Mouse (Mus musculus) intestine, embryonic 16.5 days (tissue): ENCODE data around the gene Ddhd1. TPM values are rescaled to one million over a fixed set of nuclear protein-coding genes. Genes with fewer than 3 reads are reported as not detected.
A peak's percentile ranks its signal among the peaks of the same experiment; 100 is the strongest.

Experiments used
- ATAC-seq: fragments of 200-750 bp; cut with Nextera tagmentation; 2 replicates; pipeline ENCODE4 v1.8.0; 2017; ENCODE audit warnings: moderate TSS enrichment, moderate library complexity
- H3K27ac ChIP-seq: fragments of 300-500 bp; sonication (generic); 2 replicates; pipeline ENCODE4 v1.5.1; 2014; ENCODE audit warnings: mild to moderate bottlenecking, low read length
- H3K27me3 ChIP-seq: fragments of 300-500 bp; sonication (generic); replicated peaks from 2 replicates; pipeline ENCODE4 v1.6.1; 2014; ENCODE audit warnings: low read length, control low read depth, mixed read lengths; ENCODE audit not compliant: control insufficient read depth, insufficient read depth
- H3K36me3 ChIP-seq: fragments of 300-500 bp; sonication (generic); 2 replicates; pipeline ENCODE4 v1.6.1; 2014; ENCODE audit warnings: low read length, control low read depth; ENCODE audit not compliant: control insufficient read depth, insufficient read depth
- H3K4me1 ChIP-seq: fragments of 300-500 bp; sonication (generic); 2 replicates; pipeline ENCODE4 v1.6.1; 2014; ENCODE audit warnings: low read length, control low read depth, mixed read lengths; ENCODE audit not compliant: control insufficient read depth, insufficient read depth
- H3K4me2 ChIP-seq: fragments of 300-500 bp; sonication (generic); 2 replicates; pipeline ENCODE4 v1.6.1; 2014; ENCODE audit warnings: low read depth, low read length, control low read depth
- H3K4me3 ChIP-seq: fragments of 300-500 bp; sonication (generic); 2 replicates; pipeline ENCODE4 v1.5.1; 2014; ENCODE audit warnings: mild to moderate bottlenecking, low read length
- H3K9ac ChIP-seq: fragments of 300-500 bp; sonication (generic); 2 replicates; pipeline ENCODE4 v1.6.1; 2014; ENCODE audit warnings: low read depth, low read length
- H3K9me3 ChIP-seq: fragments of 300-500 bp; sonication (generic); 2 replicates; pipeline ENCODE4 v1.6.1; 2016; ENCODE audit warnings: low read length, control low read depth; ENCODE audit not compliant: control insufficient read depth
- WGBS: fragments of 180-500 bp; shearing (Covaris S2); extraction: QIAGEN DNeasy Blood & Tissue Kit; methylation state at CpG from one replicate; pipeline ENCODE4 v1.1.7; 2014; 5-methylcytosine and 5-hydroxymethylcytosine counted together
- polyA plus RNA-seq: library from polyadenylated mRNA; unstranded; fragments of >200 nt; fragmentation: Nextera tagmentation; extraction: Ambion mirVana; gene quantifications from 2 replicates; pipeline ENCODE4 v1.2.1, GENCODE M21; 2015

Gene Ddhd1
- polyA plus RNA-seq, 1 experiment from 2014 or later = 6.5 TPM

DNA sequence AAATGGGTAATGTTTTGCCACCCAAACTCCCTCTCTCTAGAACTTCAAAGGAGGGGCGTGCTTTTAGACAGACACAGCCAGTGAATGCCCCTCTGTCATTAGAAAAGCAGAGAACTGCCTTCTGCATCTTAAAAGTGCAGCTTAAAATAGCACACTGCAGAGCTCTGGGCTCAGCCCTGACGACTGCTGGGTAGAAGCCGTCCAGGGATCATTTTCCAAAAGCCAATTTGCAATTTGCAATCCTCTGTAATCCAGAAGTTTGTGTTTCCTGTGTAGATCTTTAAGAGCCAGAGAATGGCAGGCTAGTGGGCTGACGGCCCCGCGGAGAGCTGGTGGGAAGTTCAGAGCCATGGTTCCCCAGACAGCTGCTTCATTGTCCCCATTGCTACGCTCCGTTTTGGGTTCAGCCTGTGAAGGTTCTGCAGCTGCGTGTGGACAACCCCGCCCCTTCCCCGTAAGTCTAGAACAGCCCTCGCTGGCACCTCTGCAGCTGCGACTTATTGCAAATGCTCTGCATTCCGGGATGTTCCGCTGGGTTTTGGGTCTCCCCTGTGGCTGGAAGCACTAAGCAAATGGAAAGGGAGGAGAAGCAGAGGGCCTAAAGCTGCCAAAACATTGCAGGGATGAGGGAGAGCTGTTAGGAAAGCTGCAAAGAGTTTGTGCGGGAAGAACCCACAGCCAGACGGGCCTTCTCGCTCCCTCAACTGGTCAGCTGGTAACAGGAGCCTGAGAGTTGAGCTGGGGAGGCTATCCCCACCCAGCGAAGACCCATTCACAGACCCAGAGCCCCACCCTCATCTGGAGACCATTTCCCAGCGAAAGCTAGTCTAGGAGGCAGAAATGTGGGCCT is 92.5 kb downstream of the Ddhd1 start:
- no peaks in the 10 kb centered on the region for H3K36me3 ChIP-seq
- H3K4me1 ChIP-seq = peaks cover 17% of the 10 kb centered on the region
- H3K9me3 ChIP-seq = no peaks in the 10 kb centered on the region
- H3K4me2 ChIP-seq = peak overlapping the region; percentile 57
- 10% methylated on average over 20 of the region's 20 CpGs for WGBS
- peak; percentile 65 for ATAC-seq
- H3K27me3 ChIP-seq = no peaks in the 10 kb centered on the region
- H3K27ac ChIP-seq = peak overlapping the region; percentile 62
- H3K4me3 ChIP-seq = peak overlapping the region; percentile 25
- H3K9ac ChIP-seq = peak overlapping the region; percentile 53

DNA sequence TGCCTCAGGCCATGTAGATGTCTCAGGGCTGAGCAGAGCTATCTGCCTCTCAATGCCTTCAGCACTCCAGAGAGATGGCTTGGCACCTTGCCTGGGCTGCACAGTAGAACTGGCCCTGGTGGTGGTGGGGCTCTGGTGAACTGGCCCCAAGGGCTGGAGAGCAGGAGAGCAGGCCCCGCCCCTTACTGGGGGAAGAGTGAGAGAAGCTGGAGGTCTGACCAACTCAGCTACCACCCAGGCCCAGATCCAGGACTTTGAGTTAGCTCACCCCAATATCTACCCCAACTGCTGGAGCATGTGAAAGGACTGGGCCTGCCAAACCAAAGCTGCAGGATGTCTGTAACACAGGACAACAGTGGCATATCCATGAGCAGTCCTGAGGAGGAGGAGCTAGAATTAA is 94.4 kb downstream of the Ddhd1 start:
- Histone ChIP-seq H3K9ac (no peak overlapping the region), H3K9me3 (no peaks in the 10 kb centered on the region), H3K4me2 (no peak overlapping the region), H3K27ac (no peak overlapping the region), H3K27me3 (no peaks in the 10 kb centered on the region), H3K36me3 (no peaks in the 10 kb centered on the region), H3K4me1 (peaks cover 17% of the 10 kb centered on the region), H3K4me3 (no peak overlapping the region)
- 84% methylated on average over 1 of the region's 1 CpGs for WGBS
- 0 out of 2 replicates have a peak, but pooled peaks have one; percentile 36 for ATAC-seq

- H3K9ac ChIP-seq = no peak overlapping the region
Measured at GRCm38 (mm10) chr14:45561681-45562080, 96.3 kb downstream of the Ddhd1 start.

DNA sequence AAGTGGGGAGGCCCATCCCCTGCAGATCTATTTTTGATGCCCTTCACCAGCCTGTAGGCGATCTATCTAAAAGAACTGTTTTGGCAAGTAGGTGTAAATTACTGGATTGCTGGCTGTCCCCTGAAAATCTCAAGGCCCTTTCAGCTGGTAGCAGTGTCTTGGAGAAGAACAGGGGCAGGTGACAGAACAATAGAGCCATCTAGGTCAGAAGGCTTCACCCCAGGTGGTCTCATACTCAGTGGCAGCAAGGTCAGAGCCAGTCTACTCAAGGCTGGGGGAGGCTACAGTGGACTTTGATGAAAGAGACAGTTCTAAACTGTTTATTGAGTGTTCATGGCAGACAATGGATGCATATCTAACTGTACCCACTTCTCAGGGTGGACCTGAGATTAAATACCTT is 98.9 kb downstream of the Ddhd1 start:
- Histone ChIP-seq H3K9ac (no peak overlapping the region), H3K4me2 (no peak overlapping the region), H3K27me3 (no peaks in the 10 kb centered on the region), H3K27ac (no peak overlapping the region), H3K4me3 (no peak overlapping the region), H3K9me3 (no peaks in the 10 kb centered on the region), H3K4me1 (peaks cover 4% of the 10 kb centered on the region; the same call in 1 of the 2 replicates), H3K36me3 (no peaks in the 10 kb centered on the region)
- ATAC-seq = no peak
- 97% methylated on average over 1 of the region's 1 CpGs for WGBS

More at GRCm38 (mm10) chr14:45561681-45562080, 96.3 kb downstream of the Ddhd1 start:
- Histone ChIP-seq H3K9me3 (no peaks in the 10 kb centered on the region), H3K4me1 (peaks cover 17% of the 10 kb centered on the region), H3K27ac (no peak overlapping the region), H3K27me3 (no peaks in the 10 kb centered on the region), H3K4me3 (no peak overlapping the region), H3K4me2 (no peak overlapping the region), H3K36me3 (no peaks in the 10 kb centered on the region)
- 73% methylated on average over 6 of the region's 6 CpGs for WGBS
- no peak for ATAC-seq

GRCm38 (mm10) chr14:45554336-45554735 is 103.6 kb downstream of the Ddhd1 start:
- Histone ChIP-seq H3K27me3 (no peaks in the 10 kb centered on the region), H3K9ac (no peak overlapping the region), H3K27ac (peak overlapping the region; percentile 5; the same call in 1 of the 2 replicates), H3K4me2 (no peak overlapping the region), H3K9me3 (no peaks in the 10 kb centered on the region), H3K4me1 (no peaks in the 10 kb centered on the region), H3K4me3 (no peak overlapping the region), H3K36me3 (no peaks in the 10 kb centered on the region)
- 72% methylated on average over 6 of the region's 6 CpGs for WGBS
- ATAC-seq = no peak

DNA sequence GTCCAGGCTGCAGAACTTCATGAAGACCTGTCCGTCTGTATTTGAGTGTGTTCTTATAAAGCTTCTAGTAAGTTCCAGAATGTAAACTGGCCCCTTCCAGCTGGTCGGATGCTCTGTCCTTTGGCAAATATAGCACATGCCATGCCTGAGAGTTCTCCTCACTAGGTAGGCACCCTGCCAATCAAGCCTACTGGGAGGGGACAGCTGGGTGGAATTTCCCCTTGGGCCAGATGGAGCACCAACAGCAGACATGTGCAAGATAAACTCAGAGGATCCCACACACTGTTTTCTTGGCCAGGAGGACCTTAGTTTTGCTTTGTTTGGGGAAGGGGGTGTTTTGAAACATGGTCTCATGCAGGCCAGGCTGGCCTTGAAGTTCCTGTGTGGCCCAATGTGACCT is 104.1 kb downstream of the Ddhd1 start:
- Histone ChIP-seq H3K4me3 (no peak overlapping the region), H3K9ac (no peak overlapping the region), H3K4me2 (no peak overlapping the region), H3K4me1 (no peaks in the 10 kb centered on the region), H3K36me3 (no peaks in the 10 kb centered on the region), H3K27me3 (no peaks in the 10 kb centered on the region), H3K27ac (peak overlapping the region; percentile 5; the same call in 1 of the 2 replicates), H3K9me3 (no peaks in the 10 kb centered on the region)
- ATAC-seq = no peak
- WGBS = 65% methylated on average over 2 of the region's 2 CpGs

- no peak overlapping the region for H3K4me3 ChIP-seq
- H3K9ac ChIP-seq = no peak overlapping the region
- no peak for ATAC-seq
- H3K36me3 ChIP-seq = no peaks in the 10 kb centered on the region
- 79% methylated on average over 4 of the region's 4 CpGs for WGBS
- no peak overlapping the region for H3K27ac ChIP-seq
- H3K9me3 ChIP-seq = no peaks in the 10 kb centered on the region
- H3K4me2 ChIP-seq = no peak overlapping the region
- H3K4me1 ChIP-seq = no peaks in the 10 kb centered on the region
- H3K27me3 ChIP-seq = no peaks in the 10 kb centered on the region
Measured at GRCm38 (mm10) chr14:45552431-45552830, 105.5 kb downstream of the Ddhd1 start.

DNA sequence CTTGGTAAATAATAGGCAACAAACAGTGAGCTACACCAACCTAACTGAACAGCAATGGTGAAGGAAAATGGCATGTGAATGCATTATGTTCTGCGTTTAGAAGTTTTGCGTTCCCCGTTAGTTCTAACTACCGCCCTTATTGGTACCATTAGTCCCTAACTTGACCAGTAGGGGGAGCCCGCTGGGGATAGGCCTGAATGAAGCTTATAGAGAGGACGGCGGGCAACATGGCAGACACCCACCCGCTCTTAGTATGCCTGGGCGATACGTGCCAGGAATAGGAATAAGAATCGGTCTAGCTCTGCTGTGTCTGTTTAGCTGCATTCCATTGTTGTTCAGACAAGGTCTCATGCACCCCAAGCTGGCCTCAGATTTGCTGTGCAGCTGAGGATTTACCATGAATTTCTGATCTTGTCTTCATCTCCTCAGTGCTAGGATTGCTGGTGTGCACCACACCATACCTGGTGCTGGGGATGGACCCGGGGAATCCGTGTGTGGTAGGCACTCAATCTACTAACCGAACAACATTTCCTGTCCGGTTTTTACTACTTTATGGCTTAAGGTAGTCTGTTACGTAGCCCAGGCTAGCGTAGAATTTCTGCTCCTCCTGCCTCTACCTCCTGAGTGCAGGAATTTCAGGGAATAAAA is 106.7 kb downstream of the Ddhd1 start:
- Histone ChIP-seq H3K4me1 (no peaks in the 10 kb centered on the region), H3K4me3 (no peak overlapping the region), H3K9ac (no peak overlapping the region), H3K36me3 (no peaks in the 10 kb centered on the region), H3K4me2 (peak overlapping the region; percentile 9; the same call in 1 of the 2 replicates), H3K27ac (no peak overlapping the region), H3K9me3 (no peaks in the 10 kb centered on the region), H3K27me3 (no peaks in the 10 kb centered on the region)
- 61% methylated on average over 17 of the region's 17 CpGs for WGBS
- ATAC-seq = no peak

GRCm38 (mm10) chr14:45550010-45550647 is 107.8 kb downstream of the Ddhd1 start:
- no peak for ATAC-seq
- Histone ChIP-seq H3K4me3 (no peak overlapping the region), H3K36me3 (no peaks in the 10 kb centered on the region), H3K9me3 (no peaks in the 10 kb centered on the region), H3K9ac (no peak overlapping the region), H3K4me2 (no peak overlapping the region), H3K27ac (no peak overlapping the region), H3K27me3 (no peaks in the 10 kb centered on the region), H3K4me1 (no peaks in the 10 kb centered on the region)
- whole genome bisulfite sequencing = 67% methylated on average over 13 of the region's 13 CpGs
